Mouse (Mus musculus) kidney, adult 18-20 months (tissue): ENCODE data around the gene Dusp23.

Source experiments
- DNase-seq: peaks from one replicate; pipeline ENCODE4 v3.0.0; 2021

The Dusp23 gene

DNA sequence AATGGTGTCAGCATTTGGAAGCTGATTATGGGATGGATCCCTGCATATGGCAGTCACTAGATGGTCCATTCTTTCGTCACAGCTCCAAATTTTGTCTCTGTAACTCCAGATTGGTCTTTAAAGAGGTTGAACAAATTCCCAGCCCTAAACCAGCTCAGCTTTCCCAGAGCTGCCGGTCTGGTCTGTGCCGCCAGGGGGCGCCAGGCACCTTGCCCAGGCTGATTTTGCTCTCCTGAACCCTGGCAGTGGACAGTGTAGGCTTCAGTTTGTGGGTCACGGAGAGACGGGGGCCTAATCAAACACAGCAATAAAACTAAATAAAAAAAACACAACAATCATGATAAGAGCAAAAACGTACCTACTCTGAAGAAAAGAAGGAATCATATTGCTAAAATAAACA, 13.5 kb downstream of the Dusp23 start:
- DNase-seq, result peak; percentile 83

GRCm38 (mm10) chr1:172618141-172618540, 14.6 kb downstream of the Dusp23 start:
- no peak for DNase-seq

DNA sequence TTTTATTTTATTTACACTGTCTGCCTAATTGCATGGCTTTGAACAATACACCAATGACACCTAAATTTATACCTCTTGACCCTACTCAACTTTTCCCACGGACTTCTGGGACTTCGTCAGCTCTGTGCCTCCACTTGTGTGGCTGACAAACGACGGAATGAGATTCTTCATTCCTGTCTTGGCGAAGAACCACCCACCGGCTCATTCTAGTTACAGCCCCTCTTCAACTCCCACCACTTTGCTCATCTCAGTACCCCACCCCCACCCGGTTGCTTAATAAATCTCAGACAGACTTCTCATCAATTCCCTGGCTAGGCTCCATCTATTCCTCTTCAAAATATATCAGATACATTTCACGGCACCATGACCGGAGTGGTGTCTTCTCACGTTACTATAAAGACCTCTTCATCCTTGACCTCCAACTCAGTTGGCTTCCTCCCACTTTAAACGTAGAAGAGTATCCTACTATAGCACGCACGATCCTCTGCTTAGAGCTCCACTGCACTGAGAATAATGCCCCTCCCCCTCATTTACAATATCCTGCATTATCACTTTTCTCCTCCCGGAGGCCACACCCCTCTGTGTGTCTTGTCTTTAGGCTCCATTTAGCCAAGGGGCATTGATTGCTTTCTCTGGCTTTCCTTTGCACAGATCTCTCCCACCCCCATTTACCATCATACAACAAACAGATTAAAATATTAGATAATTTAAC, 15.2 kb downstream of the Dusp23 start:
- no peak for DNase-seq

- DNase-seq, result no peak
These were observed 16.0 kb downstream of the Dusp23 start for GRCm38 (mm10) chr1:172616537-172617300.

- no peak for DNase-seq
These were observed 17.4 kb downstream of the Dusp23 start for GRCm38 (mm10) chr1:172615412-172615811.

- no peak for DNase-seq
These were observed 18.1 kb downstream of the Dusp23 start for GRCm38 (mm10) chr1:172614654-172615053.

- no peak for DNase-seq
These were observed 20.0 kb downstream of the Dusp23 start for GRCm38 (mm10) chr1:172612745-172613144.

DNA sequence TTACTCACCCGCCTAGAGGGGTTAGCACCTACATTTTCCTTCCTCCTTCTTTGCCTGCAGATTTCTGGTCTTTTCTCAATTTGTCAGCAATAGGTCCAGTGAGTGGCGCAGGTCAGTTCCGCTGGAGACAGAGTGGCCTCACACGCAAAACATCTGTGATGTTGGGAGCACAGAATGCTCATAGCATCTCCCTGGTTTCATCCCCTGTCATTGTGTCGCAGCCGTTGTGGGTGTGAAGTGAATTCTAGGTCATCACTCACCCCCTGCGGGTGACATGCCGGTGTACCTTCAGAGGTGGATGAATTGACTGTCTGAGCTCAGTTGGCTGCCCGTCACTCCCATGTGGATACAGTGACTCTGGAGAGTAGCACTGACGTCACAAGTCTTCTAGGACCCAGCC, 21.5 kb downstream of the Dusp23 start:
- DNase-seq, result no peak

DNA sequence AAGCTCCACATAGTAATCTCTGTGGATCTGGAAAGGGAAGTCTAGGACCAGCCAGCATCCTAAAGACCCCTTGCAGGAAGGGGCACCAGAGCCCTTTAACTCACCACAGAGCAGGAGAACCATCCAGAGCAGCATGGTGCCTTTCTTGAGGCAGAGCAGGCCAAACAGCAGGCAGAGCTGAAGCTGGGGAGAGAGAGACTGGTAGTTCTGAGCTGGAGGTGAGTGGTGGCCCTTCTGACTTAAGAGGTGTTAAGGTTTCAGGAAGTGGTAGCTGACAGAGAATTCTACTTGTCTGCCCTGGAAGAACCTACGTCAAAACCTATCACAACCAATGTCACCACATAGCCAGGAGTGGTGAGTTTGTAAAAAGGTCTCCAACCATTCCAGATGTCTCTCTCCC, 30.4 kb downstream of the Dusp23 start, which contains the start of gene Fcrl6:
Gene Fcrl6, minus strand, starts transcription at position 226 of the 400 bp plus-strand sequence.
- DNase-seq, result no peak

DNA sequence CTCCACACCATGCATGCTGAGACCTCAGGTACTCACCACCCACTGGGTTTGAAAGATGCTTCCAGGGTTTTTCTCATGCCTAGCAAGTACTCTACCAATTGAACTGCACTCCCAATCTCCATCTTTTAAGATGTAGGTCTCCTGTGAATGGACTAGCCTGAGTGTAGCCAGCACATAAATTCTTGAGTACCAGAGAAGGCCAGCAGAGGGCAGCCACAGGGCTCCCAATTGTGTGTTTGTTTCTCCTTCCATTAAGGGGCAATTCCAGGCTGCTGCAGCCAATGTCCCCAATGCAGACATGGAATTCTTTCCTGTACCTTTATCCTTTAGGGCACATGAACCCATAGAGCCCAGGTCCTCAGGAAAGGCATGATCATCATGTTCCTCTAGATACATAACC, 38.3 kb downstream of the Dusp23 start:
- peak; percentile 58 for DNase-seq

GRCm38 (mm10) chr1:172593956-172594355, 38.8 kb downstream of the Dusp23 start:
- no peak for DNase-seq

DNA sequence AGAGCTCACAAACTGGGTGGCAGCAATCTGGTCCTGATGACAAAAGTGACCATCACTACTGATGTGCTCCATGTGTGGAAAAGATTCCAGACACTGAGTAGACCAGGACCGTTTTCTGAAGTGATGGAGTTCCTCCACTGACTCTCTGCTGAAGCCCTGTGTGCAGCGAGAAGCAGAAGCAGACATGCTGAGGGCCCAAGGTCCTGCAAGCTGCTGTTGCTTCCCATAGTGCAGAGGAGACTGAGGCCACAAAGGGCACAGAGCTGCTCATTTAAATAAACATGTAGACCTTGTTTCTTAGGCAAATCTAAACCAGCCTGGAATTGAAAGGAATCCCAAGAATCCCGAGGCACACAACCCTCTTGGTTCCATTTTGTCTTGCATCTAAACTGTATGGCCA, 39.4 kb downstream of the Dusp23 start:
- DNase-seq, result no peak

- peak; percentile 28 for DNase-seq
These were observed 42.4 kb downstream of the Dusp23 start, which contains the start of gene Slamf8 for GRCm38 (mm10) chr1:172590385-172590784. Gene Slamf8 (minus strand): TSS chr1:172590568.

- no peak for DNase-seq
These were observed 46.9 kb downstream of the Dusp23 start for GRCm38 (mm10) chr1:172585612-172586567.

DNA sequence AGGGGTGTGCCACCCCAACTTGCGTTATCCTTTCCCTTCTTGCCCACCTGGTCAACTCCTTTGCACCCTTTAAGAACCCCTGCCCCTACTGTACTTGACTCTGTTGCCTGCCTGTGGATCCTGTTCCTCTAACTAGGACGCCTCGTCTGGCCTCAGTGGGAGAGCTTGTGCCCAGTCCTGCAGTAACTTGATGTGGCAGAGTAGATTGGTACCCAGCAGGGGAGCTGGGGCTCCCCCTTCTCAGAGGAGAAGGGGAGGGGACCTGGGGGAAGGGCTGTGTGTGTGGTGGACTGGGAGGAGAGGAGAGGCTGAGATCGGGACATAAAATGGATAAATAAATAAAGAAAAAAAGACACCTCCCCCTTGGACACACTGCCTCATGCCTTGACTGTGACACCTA, 47.7 kb downstream of the Dusp23 start:
- no peak for DNase-seq

DNA sequence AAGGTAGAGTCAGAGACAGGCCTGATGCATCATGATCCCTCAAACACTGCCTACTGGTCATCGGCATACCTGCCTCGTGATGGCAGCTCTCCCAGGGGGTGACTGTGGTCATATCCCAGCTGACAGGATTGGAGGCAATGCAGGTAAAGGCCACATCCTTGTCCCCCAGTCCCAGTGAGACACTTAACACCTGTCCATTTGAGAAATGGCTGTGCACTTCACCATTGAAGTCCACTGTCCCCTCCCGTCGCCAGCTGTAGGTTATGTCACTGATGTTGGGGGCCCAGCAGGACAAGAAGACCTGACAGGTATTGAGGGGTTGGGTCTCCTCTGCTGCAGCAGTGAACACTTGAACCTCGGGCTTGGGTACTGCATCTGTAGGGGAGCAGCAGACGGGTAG, 48.5 kb downstream of the Dusp23 start:
- no peak for DNase-seq

- no peak for DNase-seq
These were observed 50.3 kb downstream of the Dusp23 start for GRCm38 (mm10) chr1:172582436-172582835.
